Mouse (Mus musculus): ENCODE results near the gene Inka1. TPM values are rescaled to one million over a fixed set of nuclear protein-coding genes. Genes with fewer than 3 reads are reported as not detected.

The Inka1 gene
- polyA plus RNA-seq, 1 experiment: 1.8 TPM

DNA sequence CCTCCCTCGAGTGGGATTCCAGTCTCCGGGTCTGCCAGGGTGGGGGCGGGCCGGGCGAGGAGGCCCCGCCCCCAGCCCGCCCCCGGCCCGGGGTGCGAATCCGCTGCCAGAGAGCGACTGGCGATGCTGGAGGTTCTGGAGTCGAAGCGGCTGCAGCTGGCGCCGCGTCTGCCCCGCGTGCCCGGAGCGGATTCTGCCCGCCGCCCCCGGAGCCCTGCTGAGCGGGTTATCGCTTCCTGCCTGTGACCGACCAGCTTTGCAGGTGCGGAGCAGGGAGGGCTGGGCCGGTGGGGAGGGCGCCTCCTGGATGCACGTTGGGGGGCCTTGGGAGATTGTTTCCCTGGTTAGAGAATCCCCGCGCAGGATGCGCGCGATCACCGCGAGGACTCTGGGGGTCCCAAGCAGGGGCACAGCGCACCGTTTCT lies 49.9 kb downstream of the Inka1 start:
- no peak overlapping the region for H3K4me3 ChIP-seq (ENCODE audit: insufficient read depth, poor library complexity, severe bottlenecking)
- peaks cover 21% of the 10 kb centered on the region for H3K27me3 ChIP-seq (ENCODE audit: control insufficient read depth, insufficient read depth, insufficient read length)
- no peaks in the 10 kb centered on the region for H3K79me3 ChIP-seq (ENCODE audit: low read depth)
- H3K79me2 ChIP-seq (ENCODE audit: control insufficient read depth, insufficient read depth): no peaks in the 10 kb centered on the region
- no peaks in the 10 kb centered on the region for H3K36me3 ChIP-seq (ENCODE audit: control insufficient read depth, insufficient read depth)
- TF ChIP-seq USF1 (IDR thresholded peaks at IDR 0.05; ENCODE audit: low read depth): no peak
- TF ChIP-seq CTCF (IDR thresholded peaks at IDR 0.05; ENCODE audit: control insufficient read depth, insufficient read depth, insufficient read length): no peak
- no peak for TF ChIP-seq FOSL1 (IDR thresholded peaks at IDR 0.05; ENCODE audit: insufficient read depth, low read length, poor library complexity, severe bottlenecking)
- no peak for TF ChIP-seq MAX (IDR thresholded peaks at IDR 0.05)
- TF ChIP-seq MYOD1 (IDR thresholded peaks at IDR 0.05; ENCODE audit: control insufficient read depth, insufficient read length, low read depth): no peak
- no peak for TF ChIP-seq MYOG (IDR thresholded peaks at IDR 0.05; ENCODE audit: control insufficient read depth, extremely low read depth, insufficient read length)
- no peak for TF ChIP-seq CEBPB (IDR thresholded peaks at IDR 0.05; ENCODE audit: low read depth)
- no peak overlapping the region for H3ac ChIP-seq (ENCODE audit: control insufficient read depth, insufficient read length, low read depth)

DNA sequence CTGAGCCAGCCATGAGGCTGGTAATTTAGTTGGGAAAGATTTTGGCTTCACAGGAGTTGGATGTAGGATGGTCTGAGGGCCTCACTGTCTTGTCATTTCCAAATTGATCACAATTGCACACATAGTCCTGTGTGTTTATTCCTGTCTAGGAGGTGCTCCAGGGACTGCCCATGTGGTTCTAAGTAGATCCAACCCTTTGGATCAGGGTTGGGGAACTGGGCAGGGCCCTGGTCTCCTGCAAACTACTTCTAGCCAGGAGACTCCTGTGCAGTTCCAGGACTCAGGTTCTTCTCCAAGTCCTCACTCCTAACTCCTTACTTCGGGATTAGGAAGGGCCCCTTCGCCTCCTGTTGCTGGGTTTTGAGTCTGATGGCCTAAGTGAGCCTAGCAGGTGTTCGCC lies 50.3 kb downstream of the Inka1 start, which contains the start of gene Camkv:
TSS of gene Camkv (plus strand) at position 301 of the 400 bp plus-strand sequence.
- Histone ChIP-seq H3ac (ENCODE audit: control insufficient read depth, insufficient read length, low read depth) (no peak within 1 kb of the TSS), H3K27me3 (ENCODE audit: control insufficient read depth, insufficient read depth, insufficient read length) (peaks cover 19% of the 10 kb centered on the region), H3K79me3 (ENCODE audit: low read depth) (no peaks in the 10 kb centered on the region), H3K4me3 (ENCODE audit: insufficient read depth, poor library complexity, severe bottlenecking) (no peak within 1 kb of the TSS), H3K79me2 (ENCODE audit: control insufficient read depth, insufficient read depth) (no peaks in the 10 kb centered on the region), H3K36me3 (ENCODE audit: control insufficient read depth, insufficient read depth) (no peaks in the 10 kb centered on the region)
- TF ChIP-seq MYOG (IDR thresholded peaks at IDR 0.05; ENCODE audit: control insufficient read depth, extremely low read depth, insufficient read length): no peak
- no peak for TF ChIP-seq MYOD1 (IDR thresholded peaks at IDR 0.05; ENCODE audit: control insufficient read depth, insufficient read length, low read depth)
- no peak for TF ChIP-seq USF1 (IDR thresholded peaks at IDR 0.05; ENCODE audit: low read depth)
- TF ChIP-seq CTCF (IDR thresholded peaks at IDR 0.05; ENCODE audit: control insufficient read depth, insufficient read depth, insufficient read length): no peak
- TF ChIP-seq MAX (IDR thresholded peaks at IDR 0.05): no peak
- no peak for TF ChIP-seq CEBPB (IDR thresholded peaks at IDR 0.05; ENCODE audit: low read depth)
- no peak for TF ChIP-seq FOSL1 (IDR thresholded peaks at IDR 0.05; ENCODE audit: insufficient read depth, low read length, poor library complexity, severe bottlenecking)

Other genes with a start within 250 kb of the Inka1 start
- gene Rbm5, start 214.9 kb downstream of the Inka1 start, polyA plus RNA-seq (2012; fragmentation: generic; extraction: Trizol): 29.8 TPM
- 12.9 TPM for gene Rbm6, start 112.6 kb downstream of the Inka1 start, polyA plus RNA-seq (2012; fragmentation: generic; extraction: Trizol)
- gene Mon1a, start 97.7 kb downstream of the Inka1 start, polyA plus RNA-seq (2012; fragmentation: generic; extraction: Trizol): 7.7 TPM
- gene Mst1r, start 79.0 kb downstream of the Inka1 start, polyA plus RNA-seq (2012; fragmentation: generic; extraction: Trizol): 0.02 TPM
- not detected for gene Actl11, start 57.4 kb downstream of the Inka1 start, polyA plus RNA-seq (2012; fragmentation: generic; extraction: Trizol)
- 0.07 TPM for gene Camkv, start 50.2 kb downstream of the Inka1 start, polyA plus RNA-seq (2012; fragmentation: generic; extraction: Trizol)
- 18.5 TPM for gene Traip, start 35.7 kb downstream of the Inka1 start, polyA plus RNA-seq (2012; fragmentation: generic; extraction: Trizol)
- gene Uba7, start 10.4 kb downstream of the Inka1 start, polyA plus RNA-seq (2012; fragmentation: generic; extraction: Trizol): 0.51 TPM
- gene Gm20661, start 2.8 kb downstream of the Inka1 start, polyA plus RNA-seq (2012; fragmentation: generic; extraction: Trizol): not detected
- gene Cdhr4, start 6.6 kb upstream of the Inka1 start, polyA plus RNA-seq (2012; fragmentation: generic; extraction: Trizol): not detected
- 0.20 TPM for gene Gm20662, start 10.5 kb upstream of the Inka1 start, polyA plus RNA-seq (2012; fragmentation: generic; extraction: Trizol)
- 30.8 TPM for gene Ip6k1, start 16.6 kb upstream of the Inka1 start, polyA plus RNA-seq (2012; fragmentation: generic; extraction: Trizol)
- gene Gmppb, start 63.4 kb upstream of the Inka1 start, polyA plus RNA-seq (2012; fragmentation: generic; extraction: Trizol): 23.5 TPM
- 1.9 TPM for gene Amigo3, start 67.3 kb upstream of the Inka1 start, polyA plus RNA-seq (2012; fragmentation: generic; extraction: Trizol)
- 0.09 TPM for gene Mst1, start 94.6 kb upstream of the Inka1 start, polyA plus RNA-seq (2012; fragmentation: generic; extraction: Trizol)
- gene Rnf123, start 97.5 kb upstream of the Inka1 start, polyA plus RNA-seq (2012; fragmentation: generic; extraction: Trizol): 15.4 TPM
- 49.1 TPM for gene Apeh, start 108.7 kb upstream of the Inka1 start, polyA plus RNA-seq (2012; fragmentation: generic; extraction: Trizol)
- 0.85 TPM for gene Bsn, start 204.5 kb upstream of the Inka1 start, polyA plus RNA-seq (2012; fragmentation: generic; extraction: Trizol)

Measured in C2C12 (cell line).